Mouse (Mus musculus) ES-E14 (cell line): ENCODE measurements around the gene Macrod2. TPM values are rescaled to one million over a fixed set of nuclear protein-coding genes. Genes with fewer than 3 reads are reported as not detected.
A peak's percentile ranks its signal among the peaks of the same experiment; 100 is the strongest.

Source experiments
- DNase-seq: peaks from one replicate; pipeline ENCODE4 v3.0.0-alpha.2; 2013; ENCODE audit warnings: low read depth, low spot score
- H3K27ac ChIP-seq: 2 replicates; pipeline ENCODE4 v1.5.1; 2012; ENCODE audit warnings: low read depth, mild to moderate bottlenecking, low read length, moderate library complexity, mixed read lengths; ENCODE audit not compliant: poor library complexity, insufficient read depth, severe bottlenecking
- H3K36me3 ChIP-seq: 2 replicates; pipeline ENCODE4 v1.6.1; 2012; ENCODE audit warnings: mild to moderate bottlenecking, low read length, moderate library complexity, mixed read lengths; ENCODE audit not compliant: control insufficient read depth, poor library complexity, insufficient read depth, severe bottlenecking
- H3K4me1 ChIP-seq, 2 experiments: fragments of 150-350 bp in 1 of 2; sonication (generic) in 1 of 2; 2 replicates each; pipeline ENCODE4 v1.6.1; 2012; ENCODE audit warnings: low read length in 2 of 2, mild to moderate bottlenecking in 1 of 2, mixed read lengths in 1 of 2; ENCODE audit not compliant: control insufficient read depth in 2 of 2, insufficient read depth in 2 of 2, poor library complexity in 1 of 2
- H3K4me3 ChIP-seq, 2 experiments: fragments of 150-350 bp in 1 of 2; sonication (generic) in 1 of 2; 2 replicates each; pipeline ENCODE4 v1.5.1; 2012; ENCODE audit warnings: low read length in 2 of 2, low read depth in 1 of 2, mild to moderate bottlenecking in 1 of 2, mixed read lengths in 1 of 2; ENCODE audit not compliant: insufficient read depth in 1 of 2, poor library complexity in 1 of 2, severe bottlenecking in 1 of 2
- H3K9ac ChIP-seq: 2 replicates; pipeline ENCODE4 v1.6.1; 2012; ENCODE audit warnings: low read depth, mild to moderate bottlenecking, low read length, mixed read lengths; ENCODE audit not compliant: poor library complexity, insufficient read depth, severe bottlenecking
- H3K9me3 ChIP-seq: fragments of 150-350 bp; sonication (generic); 2 replicates; pipeline ENCODE4 v1.6.1; 2012; ENCODE audit warnings: low read depth, mild to moderate bottlenecking, low read length; ENCODE audit not compliant: control insufficient read depth, insufficient read depth
- CHD2 ChIP-seq: IDR thresholded peaks from 2 replicates; pipeline ENCODE4 v1.6.1; 2014; ENCODE audit warnings: mild to moderate bottlenecking, low read depth, low read length, inconsistent platforms
- HCFC1 ChIP-seq: IDR thresholded peaks from 2 replicates; pipeline ENCODE4 v1.6.1; 2012; ENCODE audit warnings: low read length, inconsistent platforms, borderline replicate concordance; ENCODE audit not compliant: insufficient read depth
- MAFK ChIP-seq: IDR thresholded peaks from 2 replicates; pipeline ENCODE4 v1.6.1; 2014; ENCODE audit warnings: mild to moderate bottlenecking, low read depth, low read length, inconsistent platforms; ENCODE audit not compliant: insufficient read depth
- ZC3H11A ChIP-seq: IDR thresholded peaks from 2 replicates; pipeline ENCODE4 v1.6.1; 2012; ENCODE audit warnings: low read depth, mild to moderate bottlenecking, inconsistent platforms, low read length, borderline replicate concordance
- ZNF384 ChIP-seq: IDR thresholded peaks from 2 replicates; pipeline ENCODE4 v1.6.1; 2012; ENCODE audit warnings: low read depth, low read length, inconsistent platforms
- in situ Hi-C, 2 experiments: fragments of 600-800 bp; cut with MboI; formaldehyde crosslinking; loops; one replicate each; pipeline ENCODE4 v1.15.1; 2025; ENCODE audit warnings: low sequenced_read_pairs in 2 of 2, inconsistent platforms in 1 of 2; ENCODE audit not compliant: unreplicated experiment in 2 of 2
- total RNA-seq: library from RNA; depleted of rRNA; stranded (reverse); fragments of 300-350 nt; gene quantifications from 2 replicates; pipeline ENCODE4 v1.2.3, GENCODE M21; 2012

The Macrod2 gene
- total RNA-seq, 1 experiment: 12.7 TPM

DNA sequence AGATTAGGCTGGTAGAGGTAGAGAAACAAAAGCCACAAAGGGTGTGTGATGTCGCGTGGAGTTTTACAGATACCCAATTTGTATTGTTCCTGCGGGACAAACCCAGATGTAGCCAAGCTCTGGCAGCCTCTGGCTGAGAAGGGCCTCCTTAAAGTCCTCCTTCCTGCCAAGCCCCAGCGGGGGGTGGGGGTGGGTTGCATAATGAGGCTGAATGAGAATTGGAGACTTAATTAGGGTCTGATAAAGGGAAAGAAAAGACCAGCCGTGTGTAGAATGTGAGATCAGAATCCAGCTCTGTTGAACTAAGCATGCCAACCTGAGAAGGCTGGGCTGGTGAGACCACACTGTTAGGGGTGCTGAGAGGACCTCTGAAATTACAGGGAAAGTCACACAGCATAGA is 1967.8 kb downstream of the Macrod2 start:
- Histone ChIP-seq H3K4me3 (no peak overlapping the region), H3K4me1 (peaks cover 0 to 4% of the 10 kb centered on the region in 2 experiments; a peak in 2 of 4 replicates), H3K9ac (no peak overlapping the region), H3K27ac (no peak overlapping the region), H3K36me3 (no peaks in the 10 kb centered on the region), H3K9me3 (no peaks in the 10 kb centered on the region)
- TF ChIP-seq ZNF384 (no peak), MAFK (no peak), ZC3H11A (no peak), CHD2 (no peak), HCFC1 (no peak)
- in situ Hi-C loops: no loop called here
- DNase-seq: peak; percentile 19

DNA sequence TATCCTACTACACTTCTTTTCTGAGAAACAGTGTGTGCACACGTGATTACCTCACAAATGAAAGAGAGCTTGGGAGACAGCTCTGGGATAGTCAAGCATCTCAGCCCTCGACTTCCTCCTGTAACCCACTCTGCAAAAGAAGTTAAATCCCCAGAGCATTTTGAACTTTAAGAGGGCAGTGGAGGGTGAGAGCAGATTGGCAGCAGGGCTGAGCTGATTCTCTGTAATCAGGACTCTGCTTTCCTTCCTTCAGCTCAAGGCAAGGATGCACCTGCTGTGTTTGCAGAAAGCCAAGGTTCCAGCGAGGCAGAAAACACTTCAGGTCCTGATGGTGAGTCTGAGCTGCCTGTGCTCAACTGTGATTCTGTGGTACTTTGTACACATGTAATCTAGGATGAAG is 1978.9 kb downstream of the Macrod2 start:
- Histone ChIP-seq H3K27ac (no peak overlapping the region), H3K9ac (no peak overlapping the region), H3K4me3 (no peak overlapping the region), H3K4me1 (no peaks in the 10 kb centered on the region), H3K9me3 (no peaks in the 10 kb centered on the region), H3K36me3 (no peaks in the 10 kb centered on the region)
- in situ Hi-C loops: no loop called here
- no peak for DNase-seq
- no peak for TF ChIP-seq ZNF384
- no peak for TF ChIP-seq CHD2
- TF ChIP-seq MAFK: no peak

DNA sequence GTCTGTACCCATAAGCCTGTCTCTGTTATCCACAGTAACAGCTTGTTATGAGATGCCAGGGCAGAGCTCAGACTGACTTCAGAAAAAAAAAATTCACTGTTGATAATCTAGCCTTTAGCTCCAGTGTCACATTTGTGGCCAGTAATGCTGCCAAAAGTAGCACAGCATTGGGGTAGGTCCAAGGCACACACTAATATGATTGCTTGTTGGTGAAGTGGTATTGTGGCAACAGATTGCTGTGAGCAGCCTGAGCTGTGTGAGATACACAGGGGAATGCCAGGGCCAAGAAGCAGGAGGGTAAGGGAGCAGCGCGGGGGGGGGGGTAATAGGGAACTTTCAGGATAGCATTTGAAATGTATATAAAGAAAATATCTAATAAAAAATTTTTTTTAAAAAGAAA is 1985.5 kb downstream of the Macrod2 start:
- in situ Hi-C loops: no loop called here
- no peaks in the 10 kb centered on the region for H3K36me3 ChIP-seq
- TF ChIP-seq ZC3H11A (no peak), MAFK (no peak), CHD2 (no peak), HCFC1 (no peak), ZNF384 (no peak)
- no peak overlapping the region for H3K4me3 ChIP-seq
- DNase-seq: no peak
- H3K9ac ChIP-seq: no peak overlapping the region
- no peak overlapping the region for H3K27ac ChIP-seq
- no peaks in the 10 kb centered on the region for H3K4me1 ChIP-seq
- H3K9me3 ChIP-seq: no peaks in the 10 kb centered on the region

DNA sequence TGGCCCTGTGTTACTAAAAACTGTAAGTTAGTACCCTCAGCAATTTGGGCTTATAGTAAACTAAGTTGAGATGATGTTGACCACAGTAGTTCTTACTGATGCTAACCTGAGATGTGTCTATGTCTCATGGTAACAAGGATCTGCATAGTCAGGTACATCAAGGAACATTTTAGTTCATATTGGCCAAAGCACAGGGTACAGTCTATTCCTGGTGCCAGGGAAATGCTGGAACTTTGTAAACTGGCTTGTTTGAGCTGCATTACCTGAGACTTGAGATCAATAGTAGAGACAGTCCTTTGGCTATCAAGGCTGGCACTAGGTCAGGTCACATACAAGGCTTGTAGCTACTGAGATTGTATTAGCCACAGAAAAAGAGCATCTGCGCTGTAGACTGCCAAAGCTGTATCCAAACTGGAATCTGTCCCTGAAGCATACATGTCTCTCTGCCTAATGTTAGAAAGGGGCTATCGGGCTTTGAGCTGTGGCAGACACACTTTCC is 1986.0 kb downstream of the Macrod2 start:
- Histone ChIP-seq H3K4me3 (no peak overlapping the region), H3K36me3 (no peaks in the 10 kb centered on the region), H3K4me1 (no peaks in the 10 kb centered on the region), H3K9ac (no peak overlapping the region), H3K9me3 (no peaks in the 10 kb centered on the region), H3K27ac (no peak overlapping the region)
- TF ChIP-seq ZC3H11A: no peak
- no peak for TF ChIP-seq HCFC1
- TF ChIP-seq MAFK: no peak
- no peak for TF ChIP-seq CHD2
- no peak for TF ChIP-seq ZNF384
- in situ Hi-C loops: no loop called here
- no peak for DNase-seq

DNA sequence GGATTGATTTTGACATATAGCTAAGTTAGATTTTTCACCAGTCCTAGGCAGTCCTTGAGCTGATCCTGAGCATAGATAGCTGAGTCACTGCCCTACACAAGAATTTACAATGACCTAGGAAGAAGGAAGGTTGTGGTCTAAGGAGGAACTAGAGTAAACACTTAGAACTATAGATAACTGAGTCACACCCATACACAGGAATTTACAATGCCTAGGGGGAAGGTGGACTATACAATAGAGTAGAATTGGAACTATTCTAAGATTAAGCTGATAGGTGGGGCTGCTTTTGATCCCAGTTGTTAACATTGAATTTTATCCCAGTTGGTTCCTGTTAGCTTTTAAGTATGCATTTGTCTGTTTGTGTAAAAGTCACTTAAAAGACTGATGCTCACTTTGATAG is 1998.4 kb downstream of the Macrod2 start:
- DNase-seq: no peak
- Histone ChIP-seq H3K9ac (no peak overlapping the region), H3K4me1 (no peaks in the 10 kb centered on the region), H3K36me3 (no peaks in the 10 kb centered on the region), H3K9me3 (no peaks in the 10 kb centered on the region), H3K27ac (no peak overlapping the region), H3K4me3 (no peak overlapping the region)
- in situ Hi-C loops: no loop called here
- TF ChIP-seq HCFC1 (no peak), ZNF384 (no peak), MAFK (peak; percentile 67), CHD2 (no peak)
